Mouse (Mus musculus) MEL (cell line): ENCODE results near the gene Olfr399.

Experiments
- CHD1 ChIP-seq: IDR thresholded peaks from 2 replicates; pipeline ENCODE4 v1.6.1; 2012; ENCODE audit warnings: low read depth, mild to moderate bottlenecking, inconsistent platforms, low read length, improper control_type of control experiment
- CTCF ChIP-seq, 3 experiments: IDR thresholded peaks in 2 of 3; conservative IDR thresholded peaks in 1 of 3; 2 replicates each; pipeline ENCODE4 v1.5.1; 2011 to 2012; ENCODE audit warnings: low read length in 3 of 3, low read depth in 2 of 3, mild to moderate bottlenecking in 2 of 3, improper control_type of control experiment in 1 of 3, inconsistent platforms in 1 of 3, mixed read lengths in 1 of 3, moderate library complexity in 1 of 3; ENCODE audit not compliant: control insufficient read depth in 1 of 3, insufficient read depth in 1 of 3, poor library complexity in 1 of 3, severe bottlenecking in 1 of 3
- EP300 ChIP-seq, 2 experiments: IDR thresholded peaks; 2 replicates each; pipeline ENCODE4 v1.6.1; 2011; ENCODE audit warnings: improper control_type of control experiment in 2 of 2, low read length in 2 of 2, low read depth in 1 of 2, mild to moderate bottlenecking in 1 of 2
- ETS1 ChIP-seq: IDR thresholded peaks from 2 replicates; pipeline ENCODE4 v1.6.1; 2012; ENCODE audit warnings: low read depth, mild to moderate bottlenecking, inconsistent platforms, low read length, improper control_type of control experiment, moderate library complexity
- GABPA ChIP-seq: IDR thresholded peaks from 2 replicates; pipeline ENCODE4 v1.6.1; 2012; ENCODE audit warnings: low read depth, mild to moderate bottlenecking, inconsistent platforms, low read length, improper control_type of control experiment, moderate library complexity
- MEF2A ChIP-seq: IDR thresholded peaks from 2 replicates; pipeline ENCODE4 v1.6.1; 2014; ENCODE audit warnings: low read depth, mild to moderate bottlenecking, inconsistent platforms, low read length, improper control_type of control experiment; ENCODE audit not compliant: poor library complexity, insufficient replicate concordance, severe bottlenecking; ENCODE audit errors: extremely low read depth
- POLR2A ChIP-seq, 2 experiments: IDR thresholded peaks; 2 replicates each; pipeline ENCODE4 v1.6.1; 2011 to 2012; ENCODE audit warnings: low read length in 2 of 2, mild to moderate bottlenecking in 2 of 2, control low read depth in 1 of 2, improper control_type of control experiment in 1 of 2, low read depth in 1 of 2, moderate library complexity in 1 of 2; ENCODE audit not compliant: control insufficient read depth in 1 of 2, insufficient read depth in 1 of 2, poor library complexity in 1 of 2
- RCOR1 ChIP-seq: IDR thresholded peaks from 2 replicates; pipeline ENCODE4 v1.6.1; 2012; ENCODE audit warnings: low read depth, mild to moderate bottlenecking, inconsistent platforms, low read length, improper control_type of control experiment

DNA sequence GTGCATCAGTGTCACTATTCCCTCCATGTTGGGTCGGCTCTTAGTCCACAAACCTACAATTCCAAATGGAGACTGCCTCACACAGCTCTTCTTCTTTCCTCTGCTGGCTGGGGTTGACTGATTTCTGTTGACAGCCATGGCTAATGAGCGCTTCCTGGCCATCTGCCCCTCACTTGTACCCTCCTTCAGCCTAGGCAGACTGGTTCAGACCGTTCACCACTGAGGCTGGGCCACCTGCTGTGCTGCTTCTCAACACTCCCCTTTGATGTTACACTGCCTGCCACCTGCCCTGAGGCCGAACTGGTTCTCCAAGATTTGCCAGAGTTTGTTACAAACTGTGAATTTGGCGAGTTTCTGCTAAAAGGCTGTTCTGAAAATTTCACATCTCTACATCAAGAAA lies 48.7 kb upstream of the Olfr399 start:
- TF ChIP-seq RCOR1 (no peak), EP300 (IDR thresholded peaks at IDR 0.05; ENCODE audit: low read depth in 1 of 2, low read length in 2 of 2) (no peak), CTCF (IDR thresholded peaks at IDR 0.05 in 2 of 3, conservative IDR thresholded peaks at IDR 0.05 in 1 of 3; ENCODE audit: control insufficient read depth in 1 of 3, insufficient read depth in 1 of 3, low read depth in 2 of 3, low read length in 3 of 3, poor library complexity in 1 of 3, severe bottlenecking in 1 of 3) (no peak), MEF2A (no peak), GABPA (no peak), POLR2A (IDR thresholded peaks at IDR 0.05; ENCODE audit: control insufficient read depth in 1 of 2, insufficient read depth in 1 of 2, low read depth in 1 of 2, low read length in 2 of 2, poor library complexity in 1 of 2) (no peak), ETS1 (no peak), CHD1 (no peak)
